21 mouse cellular contexts compared by ENCODE assay signal in genomic region chr6:143180511-143180910, GRCm38 (mm10). TPM values are rescaled to one million over a fixed set of nuclear protein-coding genes. Genes with fewer than 3 reads are reported as not detected.
DNase-seq lines count a peak whose midpoint lies in the region; ATAC-seq and TF ChIP-seq lines count a peak whose summit lies in the region.
"Had no signal": no experiment of that assay in that cellular context is flagged by ENCODE, and none has a peak within 500 bp of the region (broad histone marks: within the 10 kb centered on the region; RNA-seq: fewer than 3 reads in every experiment).

No protein-coding gene starts in this region.

- H3K4me1 ChIP-seq in CH12.LX (ENCODE audit: control insufficient read depth in 1 of 2, insufficient read depth in 2 of 2), result peaks cover 9 to 38% of the 10 kb centered on the region in 2 experiments; a peak in 3 of 4 replicates
- peaks cover 18% of the 10 kb centered on the region for H3K4me1 ChIP-seq in cerebellum, adult 2 months (ENCODE audit: control insufficient read depth, insufficient read depth, low read length)
- H3K4me1 ChIP-seq: forebrain, embryonic 12.5 days; hindbrain, embryonic 10.5 days had no signal

- DNase-seq in frontal cortex, postnatal 14 days (ENCODE audit: low spot score in 2 of 2), result no peak
- DNase-seq in spleen, adult 18-20 months, result peak; percentile 38 to 44
- no peak for DNase-seq in spleen, postnatal 4 days (ENCODE audit: low spot score in 2 of 2)
- peak; percentile 66 for DNase-seq in CH12.LX (ENCODE audit: extremely low read depth)
- no peak for DNase-seq in retina, embryonic 14.5 days (ENCODE audit: low spot score)
- no peak for DNase-seq in cerebellum, adult 2 months
- DNase-seq: cerebellum, adult 11 months; cerebellum, adult 9-11 months; cerebellum, postnatal 36 days; gastrocnemius, adult 2 months; gastrocnemius, postnatal 25 days; heart, adult 2 months had no signal

- H3K4me3 ChIP-seq in CH12.LX (replicated peaks in 1 of 3; ENCODE audit: low read depth in 2 of 3, low read length in 2 of 3, poor library complexity in 1 of 3), result peak overlapping the region in 1 of 3 experiments; percentile 15
- H3K4me3 ChIP-seq in cerebellum, adult 2 months (replicated peaks; ENCODE audit: insufficient read depth, low read depth, low read length), result no peak overlapping the region
- H3K4me3 ChIP-seq: embryonic facial prominence, embryonic 13.5 days; forebrain, embryonic 12.5 days; gastrocnemius, adult 2 months; heart, adult 2 months; heart, embryonic 15.5 days; hindbrain, embryonic 10.5 days had no signal

- TF ChIP-seq CTCF in CH12.LX (conservative IDR thresholded peaks at IDR 0.05 in 1 of 2, IDR thresholded peaks at IDR 0.05 in 1 of 2; ENCODE audit: low read depth in 2 of 2, low read length in 2 of 2), result no peak
- no peak for TF ChIP-seq CTCF in cerebellum, adult 2 months (IDR thresholded peaks at IDR 0.05; ENCODE audit: borderline replicate concordance, insufficient read depth, low read depth, low read length)

- peak overlapping the region; percentile 47 for H3K27ac ChIP-seq in CH12.LX (ENCODE audit: insufficient read depth, low read depth)
- H3K27ac ChIP-seq in cerebellum, adult 2 months (ENCODE audit: insufficient read depth, low read length), result no peak overlapping the region
- H3K27ac ChIP-seq: embryonic facial prominence, embryonic 13.5 days; forebrain, embryonic 12.5 days; gastrocnemius, adult 2 months; heart, adult 2 months; heart, embryonic 15.5 days; hindbrain, embryonic 10.5 days; hindbrain, embryonic 14.5 days had no signal

- TF ChIP-seq RAD21 in CH12.LX (IDR thresholded peaks at IDR 0.05; ENCODE audit: low read depth, low read length), result no peak

- H3K27me3 ChIP-seq in CH12.LX (replicated peaks), result no peaks in the 10 kb centered on the region
- no peaks in the 10 kb centered on the region for H3K27me3 ChIP-seq in cerebellum, adult 2 months (ENCODE audit: control insufficient read depth, insufficient read depth, low read length)
- H3K27me3 ChIP-seq: embryonic facial prominence, embryonic 13.5 days; forebrain, embryonic 12.5 days; heart, embryonic 15.5 days had no signal

- H3K9ac ChIP-seq in CH12.LX (ENCODE audit: insufficient read depth, low read depth), result peak overlapping the region; percentile 51
- H3K9ac ChIP-seq: embryonic facial prominence, embryonic 13.5 days; forebrain, embryonic 12.5 days; heart, embryonic 15.5 days; hindbrain, embryonic 14.5 days had no signal

- peak overlapping the region; percentile 73 for H3K4me2 ChIP-seq in CH12.LX (ENCODE audit: insufficient read depth, low read depth, poor library complexity, severe bottlenecking)
- H3K4me2 ChIP-seq: embryonic facial prominence, embryonic 13.5 days; forebrain, embryonic 12.5 days; heart, embryonic 11.5 days; heart, embryonic 15.5 days; hindbrain, embryonic 14.5 days had no signal

- peaks cover 62% of the 10 kb centered on the region for H3K79me2 ChIP-seq in CH12.LX (replicated peaks; ENCODE audit: control insufficient read depth, extremely low read depth, insufficient read depth, poor library complexity, severe bottlenecking)

- TF ChIP-seq POLR2A in CH12.LX (IDR thresholded peaks at IDR 0.05; ENCODE audit: low read depth, low read length), result no peak
- TF ChIP-seq POLR2A in cerebellum, adult 2 months (IDR thresholded peaks at IDR 0.05; ENCODE audit: borderline replicate concordance, insufficient read depth, low read length), result no peak

- dilution Hi-C loops in CH12.LX (cut with MboI; ENCODE audit: extremely low pct_ligation_motif_present, extremely low pct_unique_long_range_greater_than_20kb, low sequenced_read_pairs), result loop anchor here (25.0 kb wide), 1 partner anchor 93 kb away; no protein-coding TSS in a partner anchor

- in situ Hi-C loops in CH12.LX (cut with MboI; ENCODE audit: low pct_ligation_motif_present, low pct_unique_long_range_greater_than_20kb, low sequenced_read_pairs), result no loop called here

- peak; percentile 35 for ATAC-seq in frontal cortex, adult (ENCODE audit: low TSS enrichment)
- ATAC-seq in neutrophil, adult 5-6 weeks (ENCODE audit: extremely low read depth, insufficient number of reproducible peaks, low FRiP score, poor library complexity, severe bottlenecking), result peak; percentile 46; the same call in 1 of the 2 replicates
- ATAC-seq: forebrain, embryonic 16.5 days had no signal

- peaks cover 43 to 91% of the 10 kb centered on the region in 2 experiments for H3K36me3 ChIP-seq in CH12.LX (replicated peaks in 1 of 2; ENCODE audit: control insufficient read depth in 1 of 2, insufficient read depth in 1 of 2, low read length in 1 of 2)
- H3K36me3 ChIP-seq: heart, embryonic 15.5 days had no signal

- peak; percentile 50; the same call in 1 of the 2 replicates for TF ChIP-seq EP300 in CH12.LX (IDR thresholded peaks at IDR 0.05; ENCODE audit: low read length)

- 92% methylated on average over 14 of the region's 14 CpGs for WGBS in cerebellum, adult 2 months

- no peaks in the 10 kb centered on the region for H3K9me3 ChIP-seq in CH12.LX (replicated peaks; ENCODE audit: low read length)
- H3K9me3 ChIP-seq: embryonic facial prominence, embryonic 13.5 days; forebrain, embryonic 12.5 days; heart, embryonic 15.5 days; hindbrain, embryonic 10.5 days had no signal

TF ChIP-seq in CH12.LX, 34 proteins besides CTCF, POLR2A, EP300 and RAD21:
- TF ChIP-seq SIN3A (IDR thresholded peaks at IDR 0.05; ENCODE audit: low read length), result peak; percentile 41; the same call in 1 of the 2 replicates
- TF ChIP-seq MAX (IDR thresholded peaks at IDR 0.05; ENCODE audit: low read length), result peak; percentile 31; the same call in 1 of the 2 replicates
- no peak for TF ChIP-seq TBP (conservative IDR thresholded peaks at IDR 0.05; ENCODE audit: low read depth, low read length)
- peak; percentile 47 for TF ChIP-seq ELF1 (IDR thresholded peaks at IDR 0.05; ENCODE audit: low read depth, low read length)
- no peak for TF ChIP-seq USF1 (IDR thresholded peaks at IDR 0.05; ENCODE audit: low read depth, low read length)
- no peak for TF ChIP-seq TCF12 (IDR thresholded peaks at IDR 0.05; ENCODE audit: low read depth, low read length)
- TF ChIP-seq BHLHE40 (IDR thresholded peaks at IDR 0.05; ENCODE audit: low read depth, low read length), result peak; percentile 55
- TF ChIP-seq MAZ (IDR thresholded peaks at IDR 0.05; ENCODE audit: low read depth, low read length), result no peak
- no peak for TF ChIP-seq MAFK (IDR thresholded peaks at IDR 0.05; ENCODE audit: insufficient replicate concordance, low read length)
- no peak for TF ChIP-seq SMC3 (IDR thresholded peaks at IDR 0.05; ENCODE audit: low read depth, low read length)
- TF ChIP-seq IRF4 (IDR thresholded peaks at IDR 0.05; ENCODE audit: low read depth, low read length), result peak; percentile 21
- peak; percentile 56; the same call in 1 of the 2 replicates for TF ChIP-seq MYC (IDR thresholded peaks at IDR 0.05; ENCODE audit: low read depth, low read length)

RNA-seq across cellular contexts. Expression of gene Etnk1, which starts 13.5 kb away (rescaled TPM):
- total RNA-seq in CH12.LX (2012; rRNA removed) (27.0 and 27.1 TPM in 2 replicates), CH12.LX (2014; rRNA removed) (33.4 and 35.1 TPM in 2 replicates)
- polyA plus RNA-seq in CH12.LX (2012; ENCODE audit: insufficient read length, low read depth), result 28.4 and 32.8 TPM in 2 replicates
- 199 and 208 TPM in 2 replicates for total RNA-seq in neutrophil, adult 5-6 weeks (2017)
- polyA plus RNA-seq in cerebellum, adult 2 months (2012; rRNA removed), result 157 and 163 TPM in 2 replicates

Comparison
In these comparisons a context has a peak if more than half of its experiments do, and no peak if none do; other contexts are left out.
1. DNase-seq: peak in spleen, adult 18-20 months (2 of 2) and CH12.LX (single experiment); none in frontal cortex, postnatal 14 days (0 of 2), spleen, postnatal 4 days (0 of 2), retina, embryonic 14.5 days (single experiment) and cerebellum, adult 2 months (0 of 2).